Mouse (Mus musculus): ENCODE results near the gene Tnni1. TPM values are rescaled to one million over a fixed set of nuclear protein-coding genes. Genes with fewer than 3 reads are reported as not detected.

The Tnni1 gene
- polyA plus RNA-seq, 1 experiment: 1.0 TPM

- H3K4me1 ChIP-seq (ENCODE audit: control insufficient read depth, insufficient read depth, low read length): no peaks in the 10 kb centered on the region
- no peak overlapping the region for H3K9ac ChIP-seq (ENCODE audit: low read depth, poor library complexity, severe bottlenecking)
- H3K27me3 ChIP-seq (ENCODE audit: control insufficient read depth, insufficient read depth, low read length, poor library complexity, severe bottlenecking): no peaks in the 10 kb centered on the region
- TF ChIP-seq CTCF (IDR thresholded peaks at IDR 0.05; ENCODE audit: low read depth, low read length) (no peak), POLR2A (IDR thresholded peaks at IDR 0.05; ENCODE audit: insufficient read depth, low read length) (no peak), EP300 (IDR thresholded peaks at IDR 0.05; ENCODE audit: insufficient read depth, low read depth, low read length) (no peak)
- no peaks in the 10 kb centered on the region for H3K9me3 ChIP-seq (replicated peaks; ENCODE audit: control insufficient read depth, insufficient read depth, low read length, poor library complexity, severe bottlenecking)
- H3K36me3 ChIP-seq (ENCODE audit: control insufficient read depth, insufficient read depth, low read length, poor library complexity, severe bottlenecking): no peaks in the 10 kb centered on the region
- H3K27ac ChIP-seq (ENCODE audit: insufficient read depth, low read length): no peak overlapping the region
- no peak overlapping the region for H3K4me3 ChIP-seq (ENCODE audit: low read depth, low read length)
Observed at GRCm38 (mm10) chr1:135852044-135852756, 73.0 kb downstream of the Tnni1 start.

- Histone ChIP-seq H3K36me3 (ENCODE audit: control insufficient read depth, insufficient read depth, low read length, poor library complexity, severe bottlenecking) (no peaks in the 10 kb centered on the region), H3K4me3 (ENCODE audit: low read depth, low read length) (no peak overlapping the region), H3K27ac (ENCODE audit: insufficient read depth, low read length) (no peak overlapping the region), H3K27me3 (ENCODE audit: control insufficient read depth, insufficient read depth, low read length, poor library complexity, severe bottlenecking) (no peaks in the 10 kb centered on the region), H3K4me1 (ENCODE audit: control insufficient read depth, insufficient read depth, low read length) (no peaks in the 10 kb centered on the region), H3K9me3 (replicated peaks; ENCODE audit: control insufficient read depth, insufficient read depth, low read length, poor library complexity, severe bottlenecking) (no peaks in the 10 kb centered on the region), H3K9ac (ENCODE audit: low read depth, poor library complexity, severe bottlenecking) (no peak overlapping the region)
- TF ChIP-seq EP300 (IDR thresholded peaks at IDR 0.05; ENCODE audit: insufficient read depth, low read depth, low read length) (no peak), POLR2A (IDR thresholded peaks at IDR 0.05; ENCODE audit: insufficient read depth, low read length) (no peak), CTCF (IDR thresholded peaks at IDR 0.05; ENCODE audit: low read depth, low read length) (no peak)
Observed at GRCm38 (mm10) chr1:135853200-135853599, 74.0 kb downstream of the Tnni1 start.

GRCm38 (mm10) chr1:135854591-135855343 is 75.5 kb downstream of the Tnni1 start:
- Histone ChIP-seq H3K9me3 (replicated peaks; ENCODE audit: control insufficient read depth, insufficient read depth, low read length, poor library complexity, severe bottlenecking) (no peaks in the 10 kb centered on the region), H3K36me3 (ENCODE audit: control insufficient read depth, insufficient read depth, low read length, poor library complexity, severe bottlenecking) (no peaks in the 10 kb centered on the region), H3K27me3 (ENCODE audit: control insufficient read depth, insufficient read depth, low read length, poor library complexity, severe bottlenecking) (no peaks in the 10 kb centered on the region), H3K4me3 (ENCODE audit: low read depth, low read length) (no peak overlapping the region), H3K9ac (ENCODE audit: low read depth, poor library complexity, severe bottlenecking) (no peak overlapping the region), H3K27ac (ENCODE audit: insufficient read depth, low read length) (no peak overlapping the region), H3K4me1 (ENCODE audit: control insufficient read depth, insufficient read depth, low read length) (no peaks in the 10 kb centered on the region)
- TF ChIP-seq CTCF (IDR thresholded peaks at IDR 0.05; ENCODE audit: low read depth, low read length) (no peak), EP300 (IDR thresholded peaks at IDR 0.05; ENCODE audit: insufficient read depth, low read depth, low read length) (no peak), POLR2A (IDR thresholded peaks at IDR 0.05; ENCODE audit: insufficient read depth, low read length) (no peak)

GRCm38 (mm10) chr1:135855344-135855687 is 76.1 kb downstream of the Tnni1 start:
- H3K4me3 ChIP-seq (ENCODE audit: low read depth, low read length): no peak overlapping the region
- no peaks in the 10 kb centered on the region for H3K4me1 ChIP-seq (ENCODE audit: control insufficient read depth, insufficient read depth, low read length)
- no peak overlapping the region for H3K9ac ChIP-seq (ENCODE audit: low read depth, poor library complexity, severe bottlenecking)
- no peaks in the 10 kb centered on the region for H3K27me3 ChIP-seq (ENCODE audit: control insufficient read depth, insufficient read depth, low read length, poor library complexity, severe bottlenecking)
- H3K27ac ChIP-seq (ENCODE audit: insufficient read depth, low read length): no peak overlapping the region
- no peaks in the 10 kb centered on the region for H3K36me3 ChIP-seq (ENCODE audit: control insufficient read depth, insufficient read depth, low read length, poor library complexity, severe bottlenecking)
- H3K9me3 ChIP-seq (replicated peaks; ENCODE audit: control insufficient read depth, insufficient read depth, low read length, poor library complexity, severe bottlenecking): no peaks in the 10 kb centered on the region
- TF ChIP-seq POLR2A (IDR thresholded peaks at IDR 0.05; ENCODE audit: insufficient read depth, low read length): no peak
- TF ChIP-seq EP300 (IDR thresholded peaks at IDR 0.05; ENCODE audit: insufficient read depth, low read depth, low read length): no peak
- no peak for TF ChIP-seq CTCF (IDR thresholded peaks at IDR 0.05; ENCODE audit: low read depth, low read length)

- H3K9me3 ChIP-seq (replicated peaks; ENCODE audit: control insufficient read depth, insufficient read depth, low read length, poor library complexity, severe bottlenecking): no peaks in the 10 kb centered on the region
- H3K27me3 ChIP-seq (ENCODE audit: control insufficient read depth, insufficient read depth, low read length, poor library complexity, severe bottlenecking): no peaks in the 10 kb centered on the region
- no peak overlapping the region for H3K27ac ChIP-seq (ENCODE audit: insufficient read depth, low read length)
- TF ChIP-seq POLR2A (IDR thresholded peaks at IDR 0.05; ENCODE audit: insufficient read depth, low read length) (no peak), CTCF (IDR thresholded peaks at IDR 0.05; ENCODE audit: low read depth, low read length) (no peak), EP300 (IDR thresholded peaks at IDR 0.05; ENCODE audit: insufficient read depth, low read depth, low read length) (no peak)
- H3K4me3 ChIP-seq (ENCODE audit: low read depth, low read length): no peak overlapping the region
- no peaks in the 10 kb centered on the region for H3K4me1 ChIP-seq (ENCODE audit: control insufficient read depth, insufficient read depth, low read length)
- no peaks in the 10 kb centered on the region for H3K36me3 ChIP-seq (ENCODE audit: control insufficient read depth, insufficient read depth, low read length, poor library complexity, severe bottlenecking)
- no peak overlapping the region for H3K9ac ChIP-seq (ENCODE audit: low read depth, poor library complexity, severe bottlenecking)
Observed at GRCm38 (mm10) chr1:135856070-135856469, 76.8 kb downstream of the Tnni1 start.
